Mouse (Mus musculus) ZHBTc4 (cell line): ENCODE results near the gene Enthd1.
A peak's percentile ranks its signal among the peaks of the same experiment; 100 is the strongest.

Experiments
- DNase-seq: peaks from one replicate; pipeline ENCODE4 v3.0.0-alpha.2; 2011; ENCODE audit warnings: low read depth, low spot score

Gene Enthd1

GRCm38 (mm10) chr15:80485601-80486000 is 79.4 kb downstream of the Enthd1 start:
- DNase-seq, result peak; percentile 38

- no peak for DNase-seq
Observed at GRCm38 (mm10) chr15:80483041-80483705, 81.8 kb downstream of the Enthd1 start.

GRCm38 (mm10) chr15:80482348-80482747 is 82.6 kb downstream of the Enthd1 start:
- DNase-seq, result no peak

- no peak for DNase-seq
Observed at GRCm38 (mm10) chr15:80474429-80475002, 90.4 kb downstream of the Enthd1 start.

GRCm38 (mm10) chr15:80467876-80468275 is 97.1 kb downstream of the Enthd1 start:
- DNase-seq, result no peak

- peak; percentile 71 for DNase-seq
Observed at GRCm38 (mm10) chr15:80462106-80462505, 102.8 kb downstream of the Enthd1 start.

GRCm38 (mm10) chr15:80461446-80461845 is 103.5 kb downstream of the Enthd1 start:
- DNase-seq, result no peak

GRCm38 (mm10) chr15:80460011-80460410 is 104.9 kb downstream of the Enthd1 start:
- no peak for DNase-seq

- no peak for DNase-seq
Observed at GRCm38 (mm10) chr15:80457984-80458383, 107.0 kb downstream of the Enthd1 start.

GRCm38 (mm10) chr15:80454486-80454885 is 110.5 kb downstream of the Enthd1 start:
- DNase-seq, result no peak

- DNase-seq, result no peak
Observed at GRCm38 (mm10) chr15:80452425-80452824, 112.5 kb downstream of the Enthd1 start.

GRCm38 (mm10) chr15:80445956-80446687 is 118.8 kb downstream of the Enthd1 start:
- DNase-seq, result no peak

GRCm38 (mm10) chr15:80440195-80440594 is 124.8 kb downstream of the Enthd1 start:
- no peak for DNase-seq

- no peak for DNase-seq
Observed at GRCm38 (mm10) chr15:80438423-80438822, 126.5 kb downstream of the Enthd1 start.

- no peak for DNase-seq
Observed at GRCm38 (mm10) chr15:80437996-80438395, 127.0 kb downstream of the Enthd1 start.

GRCm38 (mm10) chr15:80436961-80437360 is 128.0 kb downstream of the Enthd1 start:
- DNase-seq, result no peak

- peak; percentile 24 for DNase-seq
Observed at GRCm38 (mm10) chr15:80430324-80430723, 134.6 kb downstream of the Enthd1 start.

GRCm38 (mm10) chr15:80418146-80418545 is 146.8 kb downstream of the Enthd1 start:
- no peak for DNase-seq

GRCm38 (mm10) chr15:80417066-80417465 is 147.9 kb downstream of the Enthd1 start:
- DNase-seq, result no peak

- no peak for DNase-seq
Observed at GRCm38 (mm10) chr15:80415132-80415531, 149.8 kb downstream of the Enthd1 start.

GRCm38 (mm10) chr15:80413988-80414721 is 150.8 kb downstream of the Enthd1 start:
- DNase-seq, result no peak

- no peak for DNase-seq
Observed at GRCm38 (mm10) chr15:80413070-80413469, 151.9 kb downstream of the Enthd1 start.
